Mouse (Mus musculus) liver, postnatal 0 days (tissue): Measurements from ENCODE around the gene BC052040.

Experiments used
- CTCF ChIP-seq: sonication (generic); IDR thresholded peaks from 2 replicates; pipeline ENCODE4 v1.5.1; 2016; ENCODE audit warnings: antibody characterized with exemption, low read depth
- EP300 ChIP-seq: IDR thresholded peaks from 2 replicates; pipeline ENCODE4 v1.6.1; 2016; ENCODE audit warnings: antibody characterized with exemption, low read depth, mild to moderate bottlenecking

DNA sequence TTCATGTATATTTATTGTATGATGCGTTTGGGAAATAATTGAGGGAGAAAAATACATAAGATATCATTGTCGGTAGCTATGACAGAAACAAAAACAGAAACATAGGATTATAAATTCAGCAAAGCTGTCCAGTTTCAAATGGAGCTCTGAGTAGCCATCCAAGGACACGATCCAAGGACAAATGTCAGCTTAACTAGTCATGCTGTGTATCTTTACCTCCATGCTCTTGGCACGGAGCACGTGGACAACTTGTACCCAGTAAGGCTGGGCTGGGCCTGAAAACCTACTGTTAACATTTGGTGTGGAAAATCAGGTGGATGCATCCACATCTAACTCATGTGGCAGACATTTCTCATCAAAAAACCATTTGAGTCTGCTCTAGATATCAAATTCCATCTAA, 41.8 kb upstream of the BC052040 start:
- TF ChIP-seq EP300 (no peak), CTCF (no peak)
